Mouse (Mus musculus) ovary, adult 10 weeks (tissue): ENCODE results near the gene Cpa3. TPM values are rescaled to one million over a fixed set of nuclear protein-coding genes. Genes with fewer than 3 reads are reported as not detected.

Experiments
- polyA plus RNA-seq: library from polyadenylated mRNA; stranded (reverse); fragments of 350-450 nt; fragmentation: Illumina TruSeq; extraction: RNeasy Lipid Tissue Mini Kit (QIAGEN cat#74804); gene quantifications from one replicate; pipeline ENCODE4 v1.2.3, GENCODE M21; 2014

The Cpa3 gene
- 22.7 TPM for polyA plus RNA-seq

DNA sequence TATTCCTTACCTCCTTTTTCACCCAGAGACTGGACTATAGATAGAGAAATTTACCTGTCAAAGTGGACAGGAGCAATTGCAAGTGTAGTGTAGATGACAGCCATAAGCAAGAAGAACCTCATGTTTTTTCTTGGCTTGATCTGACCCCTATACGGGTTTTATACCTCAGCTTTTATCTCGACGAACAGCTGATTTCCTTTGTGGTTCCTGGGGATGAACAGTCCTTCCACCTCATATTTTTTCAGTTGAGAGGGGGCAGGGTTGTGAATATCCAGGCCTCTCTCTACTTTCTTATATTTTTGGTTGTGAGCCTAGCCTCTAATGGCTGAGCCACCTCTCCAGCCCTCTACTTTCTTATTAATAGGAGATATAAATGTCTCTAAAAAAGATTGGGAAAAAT, at the start of gene Cpa3:
Gene Cpa3 (minus strand): TSS at position 132 of the 400 bp plus-strand sequence.

DNA sequence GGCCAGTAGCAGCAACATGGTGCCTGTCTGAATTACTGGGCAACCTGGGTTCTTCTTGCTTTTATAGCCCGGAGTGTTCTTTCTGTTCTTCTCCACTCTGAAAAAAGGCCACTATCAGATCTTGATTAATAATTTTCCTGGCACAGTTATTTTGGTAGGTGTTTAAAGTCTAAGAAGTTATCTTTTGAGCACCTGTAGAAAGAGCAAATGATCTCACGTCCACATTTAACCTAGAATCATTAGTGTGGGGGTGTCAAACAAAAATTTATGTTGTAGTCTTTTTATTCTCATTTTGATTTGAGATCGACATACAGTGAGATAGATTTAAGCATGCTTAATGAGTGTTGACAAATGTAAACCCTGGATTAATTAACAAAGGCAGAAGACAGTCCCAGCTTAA, 33.7 kb upstream of the Cpa3 start, which contains the start of gene Cpb1:
Gene Cpb1 (minus strand): TSS at position 101 of the 400 bp plus-strand sequence.

Other genes with a start within 250 kb of the Cpa3 start
- 22.6 TPM for gene Hps3, start 206.9 kb downstream of the Cpa3 start, polyA plus RNA-seq
- 82.6 TPM for gene Hltf, start 184.4 kb downstream of the Cpa3 start, polyA plus RNA-seq
- 166 TPM for gene Gyg, start 86.9 kb downstream of the Cpa3 start, polyA plus RNA-seq
- 0.37 TPM for gene Cpb1, start 33.6 kb upstream of the Cpa3 start, polyA plus RNA-seq
- not detected for gene Agtr1b, start 125.0 kb upstream of the Cpa3 start, polyA plus RNA-seq